Mouse (Mus musculus) megakaryocyte, embryonic 14.5 days (primary cell): ENCODE data around the gene Tent5c.

Experiments used
- FLI1 ChIP-seq: IDR thresholded peaks from 2 replicates; pipeline ENCODE4 v1.6.1; 2012; ENCODE audit warnings: low read length, inconsistent platforms, mixed read lengths
- GATA1 ChIP-seq: IDR thresholded peaks from 3 replicates; pipeline ENCODE4 v1.6.1; 2012; ENCODE audit warnings: mixed read lengths, low read length, inconsistent platforms, borderline replicate concordance

DNA sequence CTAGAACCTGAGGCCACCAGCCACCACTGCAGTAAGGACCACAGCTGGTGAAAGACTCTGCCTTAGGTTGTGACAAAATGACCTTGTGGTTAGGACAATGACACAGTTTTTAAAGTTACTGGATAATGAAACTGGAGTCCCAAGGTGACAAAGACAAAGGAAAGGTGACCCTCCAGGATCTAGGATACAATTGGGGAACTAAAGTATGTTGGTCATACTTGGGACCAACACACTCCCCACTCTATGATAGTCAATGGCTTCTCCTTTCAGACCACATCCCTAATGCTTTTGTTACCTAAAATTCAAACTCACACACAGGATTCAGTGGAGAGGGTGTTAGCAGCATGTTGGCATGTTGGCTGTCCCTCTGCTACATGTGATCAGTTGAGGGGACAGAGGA, 12.8 kb upstream of the Tent5c start:
- TF ChIP-seq GATA1 (no peak), FLI1 (no peak)
